Mouse (Mus musculus): ENCODE data around the gene Add3. TPM values are rescaled to one million over a fixed set of nuclear protein-coding genes. Genes with fewer than 3 reads are reported as not detected.

Add3 gene
- polyA plus RNA-seq, 1 experiment, result 19.4 TPM

DNA sequence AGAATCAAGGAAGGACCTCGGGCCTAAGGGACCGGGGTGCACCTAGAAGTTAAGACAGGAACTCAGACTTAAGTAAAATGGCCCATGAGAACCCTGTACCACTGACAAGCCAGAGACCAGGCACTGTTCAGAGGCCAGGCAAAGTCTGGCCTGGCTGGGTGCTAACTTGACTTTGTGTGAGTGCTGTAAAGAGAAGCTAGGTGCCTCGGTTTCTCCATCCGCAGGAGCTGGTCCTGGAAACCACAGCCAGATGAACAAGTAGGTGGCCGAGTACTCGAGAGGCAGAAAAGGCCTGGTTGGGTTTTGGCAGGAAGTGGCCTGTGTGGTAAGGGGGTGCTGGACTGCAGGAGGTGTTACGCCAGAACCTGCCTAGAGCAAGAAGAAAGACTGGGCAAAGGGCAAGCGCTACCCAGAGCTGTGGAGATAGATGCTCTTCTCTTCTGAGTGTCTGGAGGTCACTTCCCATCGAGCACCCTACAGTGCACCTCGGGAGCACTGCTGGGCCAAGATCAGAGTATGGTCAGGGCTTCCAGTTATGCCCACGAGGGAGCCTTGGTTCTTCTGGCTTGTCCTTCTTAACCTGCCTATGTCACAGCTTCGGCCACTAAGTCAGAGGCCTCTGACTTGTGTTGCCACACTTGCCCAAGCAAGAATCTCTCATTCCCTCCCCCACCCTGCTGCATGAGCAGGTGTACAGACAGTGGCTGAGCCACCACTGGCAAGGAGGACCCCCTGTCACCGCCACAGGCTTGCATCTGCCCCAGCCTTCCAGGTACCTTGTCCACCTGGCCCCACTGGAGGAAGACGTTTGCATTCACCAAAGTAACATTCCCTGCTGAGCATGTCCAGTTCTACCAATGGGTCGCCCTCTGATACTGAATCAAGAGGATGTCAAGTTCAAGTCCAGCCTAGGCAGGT lies 112.1 kb downstream of the Add3 start:
- Histone ChIP-seq H3K4me1 (ENCODE audit: control insufficient read depth, insufficient read depth, low read length) (no peaks in the 10 kb centered on the region), H3K27ac (ENCODE audit: insufficient read depth, low read length) (no peak overlapping the region), H3K4me3 (ENCODE audit: insufficient read depth, low read length) (no peak overlapping the region)
- TF ChIP-seq CTCF (IDR thresholded peaks at IDR 0.05; ENCODE audit: borderline replicate concordance, insufficient read depth, low read length), result no peak

DNA sequence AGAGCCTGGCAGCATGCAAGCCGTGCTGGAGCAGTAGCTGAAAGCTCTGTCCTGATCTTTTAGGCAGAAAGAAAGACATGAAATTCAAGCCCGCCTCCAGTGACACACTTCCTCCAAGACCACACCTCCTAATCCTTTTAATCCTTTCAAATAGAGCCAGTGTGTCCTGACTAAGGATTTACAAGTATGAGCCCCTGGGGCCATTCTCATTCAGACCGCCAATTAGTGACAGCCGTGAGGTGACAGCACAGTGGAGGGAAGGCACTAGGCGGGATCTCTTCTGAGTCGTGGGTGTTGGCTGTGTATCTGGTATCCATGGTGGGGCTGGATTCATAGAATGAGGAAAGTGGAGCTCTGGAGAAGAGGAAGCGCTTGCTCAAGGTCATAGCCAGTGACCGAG lies 116.1 kb downstream of the Add3 start:
- no peaks in the 10 kb centered on the region for H3K4me1 ChIP-seq (ENCODE audit: control insufficient read depth, insufficient read depth, low read length)
- TF ChIP-seq CTCF (IDR thresholded peaks at IDR 0.05; ENCODE audit: borderline replicate concordance, insufficient read depth, low read length), result no peak
- no peak for TF ChIP-seq POLR2A (IDR thresholded peaks at IDR 0.05; ENCODE audit: low read depth, low read length)
- no peak overlapping the region for H3K4me3 ChIP-seq (ENCODE audit: insufficient read depth, low read length)
- H3K27ac ChIP-seq (ENCODE audit: insufficient read depth, low read length), result no peak overlapping the region

DNA sequence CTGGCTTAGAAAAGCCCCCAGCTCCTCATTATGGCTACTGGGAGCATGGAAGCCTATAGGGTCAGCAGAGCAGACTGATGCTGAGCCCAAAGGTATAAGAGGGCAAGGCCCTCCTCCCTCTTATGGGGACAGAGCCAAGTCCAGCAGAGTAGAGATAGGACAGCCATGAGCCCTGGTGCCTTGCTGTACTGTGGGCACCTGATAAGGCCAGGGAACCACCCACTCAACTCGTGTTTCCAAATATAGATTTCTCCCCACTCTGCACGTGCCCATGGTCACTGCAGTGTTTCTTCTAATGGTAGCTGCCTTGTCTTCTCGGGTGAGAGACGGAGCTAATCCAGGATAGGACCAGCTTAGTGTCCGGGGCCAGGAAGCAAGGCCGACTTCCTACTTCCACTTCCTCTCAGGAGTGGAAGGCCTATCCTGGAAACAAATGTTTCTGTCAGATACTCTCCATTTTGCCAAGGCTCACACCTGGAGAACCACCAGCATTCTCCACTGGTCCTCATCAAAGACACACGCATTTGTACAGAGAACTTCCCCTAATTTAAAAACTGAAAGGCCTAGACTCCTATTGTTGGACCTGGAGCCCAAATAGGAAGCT lies 116.8 kb downstream of the Add3 start:
- Histone ChIP-seq H3K27ac (ENCODE audit: insufficient read depth, low read length) (no peak overlapping the region), H3K4me1 (ENCODE audit: control insufficient read depth, insufficient read depth, low read length) (no peaks in the 10 kb centered on the region), H3K4me3 (ENCODE audit: insufficient read depth, low read length) (no peak overlapping the region)
- TF ChIP-seq CTCF (IDR thresholded peaks at IDR 0.05; ENCODE audit: borderline replicate concordance, insufficient read depth, low read length) (no peak), POLR2A (IDR thresholded peaks at IDR 0.05; ENCODE audit: low read depth, low read length) (no peak)

DNA sequence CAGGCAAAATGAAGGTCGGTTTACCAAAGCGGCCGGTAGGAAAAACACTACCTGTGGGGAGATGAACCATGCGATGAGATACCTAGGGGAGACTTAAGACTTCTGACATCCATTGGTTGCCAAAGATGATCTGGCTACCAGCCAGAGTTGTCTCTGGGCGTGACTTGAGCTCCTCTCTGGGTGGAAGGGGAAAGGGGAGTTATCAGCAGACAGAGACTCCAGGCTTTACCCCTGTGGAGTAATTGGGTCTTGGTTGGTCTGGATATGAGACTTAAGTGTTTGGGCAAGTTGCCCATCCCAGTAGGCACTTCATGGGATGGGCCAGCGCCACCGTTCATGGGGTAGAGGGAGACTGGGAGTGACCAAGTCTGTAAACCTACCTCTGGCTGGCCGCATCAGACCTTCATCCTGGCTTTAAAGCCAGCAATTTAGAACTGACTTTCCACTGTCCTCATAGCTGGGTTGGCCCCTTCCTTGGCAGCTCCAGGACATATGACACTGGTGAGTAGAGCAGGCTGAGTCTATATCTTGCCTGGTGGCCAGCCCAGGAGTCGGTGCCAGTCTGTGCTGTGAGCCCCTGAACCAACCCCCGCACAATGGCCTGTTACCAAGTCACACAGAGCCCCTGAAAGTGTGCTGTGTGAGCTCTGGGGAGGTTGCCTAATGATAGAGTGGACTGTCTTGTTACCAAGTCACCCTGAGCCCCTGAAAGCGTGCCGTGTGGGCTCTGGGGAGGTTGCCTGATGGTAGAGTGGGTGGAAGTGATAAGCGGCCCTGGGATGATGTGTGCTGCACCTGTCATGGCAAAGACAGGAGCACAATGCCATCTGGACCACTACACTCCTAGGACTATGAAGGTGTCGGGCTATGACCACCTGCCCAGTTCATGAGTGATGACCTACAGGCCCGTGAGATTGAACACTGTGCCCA lies 117.7 kb downstream of the Add3 start:
- TF ChIP-seq CTCF (IDR thresholded peaks at IDR 0.05; ENCODE audit: borderline replicate concordance, insufficient read depth, low read length), result no peak
- no peak for TF ChIP-seq POLR2A (IDR thresholded peaks at IDR 0.05; ENCODE audit: low read depth, low read length)

DNA sequence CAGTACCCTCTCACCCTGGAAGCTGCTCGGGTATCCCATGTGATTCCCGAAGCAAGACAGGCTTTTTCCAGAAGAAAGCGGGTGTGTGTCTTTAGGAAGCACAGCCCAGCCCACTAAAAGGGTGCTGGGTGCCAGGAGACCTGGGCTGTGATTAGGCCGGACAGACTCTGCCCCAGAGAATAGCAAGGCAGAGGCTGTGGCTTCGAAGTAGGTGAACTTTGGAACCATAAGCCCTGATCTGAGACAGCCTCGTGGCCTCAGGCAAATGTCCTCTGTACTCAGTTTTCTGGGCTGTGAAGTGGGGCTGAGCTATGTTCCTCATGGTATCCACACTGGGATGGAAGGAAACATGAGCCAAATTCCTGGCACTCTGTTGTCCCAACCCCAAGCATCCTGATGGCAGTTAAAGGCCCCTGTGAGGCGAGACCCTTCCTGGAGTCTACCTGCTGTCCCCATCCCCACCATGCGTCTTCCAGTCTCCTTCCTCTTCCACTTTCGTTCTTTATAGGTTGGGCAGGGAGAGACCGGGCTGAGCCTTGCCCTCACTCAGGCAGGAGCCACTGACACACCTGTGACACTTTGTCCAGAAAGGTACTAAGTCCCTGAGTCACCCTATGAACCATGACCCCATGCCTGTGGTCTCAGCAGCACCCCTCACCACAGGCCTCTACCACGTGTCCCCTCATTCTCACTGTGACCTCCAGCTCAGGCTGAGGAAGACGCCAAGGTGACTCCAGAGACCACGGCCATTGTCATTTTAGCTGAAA lies 118.7 kb downstream of the Add3 start:
- H3K4me3 ChIP-seq (ENCODE audit: insufficient read depth, low read length), result no peak overlapping the region
- TF ChIP-seq POLR2A (IDR thresholded peaks at IDR 0.05; ENCODE audit: low read depth, low read length) (no peak), CTCF (IDR thresholded peaks at IDR 0.05; ENCODE audit: borderline replicate concordance, insufficient read depth, low read length) (no peak)
- H3K27ac ChIP-seq (ENCODE audit: insufficient read depth, low read length), result no peak overlapping the region
- H3K4me1 ChIP-seq (ENCODE audit: control insufficient read depth, insufficient read depth, low read length), result no peaks in the 10 kb centered on the region

More for the DNA sequence above, 117.7 kb downstream of the Add3 start:
- Histone ChIP-seq H3K4me3 (ENCODE audit: insufficient read depth, low read length) (no peak overlapping the region), H3K4me1 (ENCODE audit: control insufficient read depth, insufficient read depth, low read length) (no peaks in the 10 kb centered on the region), H3K27ac (ENCODE audit: insufficient read depth, low read length) (no peak overlapping the region)

DNA sequence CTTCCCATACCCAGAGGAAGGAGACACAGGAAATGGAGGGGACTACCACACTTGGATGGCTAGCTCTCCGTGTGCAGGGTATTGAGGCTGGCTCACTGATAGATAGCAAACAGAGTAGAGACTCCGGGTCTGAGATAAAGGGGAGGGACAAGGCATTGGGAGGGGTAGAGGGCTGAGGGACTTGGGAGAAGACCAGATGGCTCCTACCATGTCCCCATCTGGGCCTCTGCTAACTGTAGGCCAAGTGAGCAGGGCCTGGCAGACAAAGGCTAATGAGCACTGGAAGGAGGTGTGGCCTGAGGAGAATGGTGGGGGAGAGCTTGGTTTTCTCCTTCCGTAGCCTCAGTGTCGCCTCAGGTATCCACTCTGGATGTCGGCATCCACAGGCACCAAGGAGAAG lies 119.3 kb downstream of the Add3 start:
- TF ChIP-seq POLR2A (IDR thresholded peaks at IDR 0.05; ENCODE audit: low read depth, low read length), result no peak
- TF ChIP-seq CTCF (IDR thresholded peaks at IDR 0.05; ENCODE audit: borderline replicate concordance, insufficient read depth, low read length), result no peak
- Histone ChIP-seq H3K4me3 (ENCODE audit: insufficient read depth, low read length) (no peak overlapping the region), H3K27ac (ENCODE audit: insufficient read depth, low read length) (no peak overlapping the region), H3K4me1 (ENCODE audit: control insufficient read depth, insufficient read depth, low read length) (no peaks in the 10 kb centered on the region)

DNA sequence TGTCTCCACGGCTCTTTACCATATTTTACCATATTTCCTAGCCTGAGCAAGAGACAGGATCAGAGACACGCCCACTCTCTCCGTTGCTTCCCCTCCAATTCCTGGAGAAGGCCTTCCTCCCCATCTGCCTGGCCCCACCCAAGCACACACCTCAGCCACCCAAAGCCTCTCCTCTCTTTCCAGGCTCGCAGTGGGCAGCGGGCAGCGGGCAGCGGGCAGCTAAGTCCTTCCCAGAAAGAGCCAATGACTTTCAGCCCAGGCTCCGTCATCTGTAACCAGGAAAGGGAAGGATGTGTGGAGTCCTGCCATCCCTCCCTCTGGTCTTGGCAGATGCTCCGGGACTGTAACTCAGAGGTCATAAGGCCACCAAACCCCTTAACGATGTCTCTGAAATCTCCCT lies 120.0 kb downstream of the Add3 start:
- Histone ChIP-seq H3K4me3 (ENCODE audit: insufficient read depth, low read length) (no peak overlapping the region), H3K27ac (ENCODE audit: insufficient read depth, low read length) (no peak overlapping the region), H3K4me1 (ENCODE audit: control insufficient read depth, insufficient read depth, low read length) (no peaks in the 10 kb centered on the region)
- TF ChIP-seq CTCF (IDR thresholded peaks at IDR 0.05; ENCODE audit: borderline replicate concordance, insufficient read depth, low read length), result no peak
- TF ChIP-seq POLR2A (IDR thresholded peaks at IDR 0.05; ENCODE audit: low read depth, low read length), result no peak

DNA sequence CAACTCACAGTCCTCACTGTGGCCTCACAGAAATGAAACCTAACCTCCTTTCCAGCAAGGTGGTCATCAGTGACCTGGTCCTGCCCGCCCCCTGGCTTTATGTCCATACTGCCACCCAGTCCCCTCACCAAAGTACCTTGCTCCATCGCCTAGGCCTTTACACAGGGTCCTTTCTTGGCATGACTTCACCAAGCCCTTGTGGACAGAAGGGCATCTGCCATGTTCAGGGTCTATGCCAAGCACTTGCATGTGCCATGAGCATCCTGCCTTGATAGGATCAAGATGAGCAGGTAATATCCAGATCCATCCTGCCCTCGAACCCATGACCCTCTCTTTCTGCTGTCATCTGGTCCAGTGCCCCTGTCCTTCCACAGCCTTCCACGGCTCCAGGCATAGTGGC lies 120.6 kb downstream of the Add3 start:
- TF ChIP-seq POLR2A (IDR thresholded peaks at IDR 0.05; ENCODE audit: low read depth, low read length), result no peak
- TF ChIP-seq CTCF (IDR thresholded peaks at IDR 0.05; ENCODE audit: borderline replicate concordance, insufficient read depth, low read length), result no peak
- Histone ChIP-seq H3K4me1 (ENCODE audit: control insufficient read depth, insufficient read depth, low read length) (no peaks in the 10 kb centered on the region), H3K27ac (ENCODE audit: insufficient read depth, low read length) (no peak overlapping the region), H3K4me3 (ENCODE audit: insufficient read depth, low read length) (no peak overlapping the region)

DNA sequence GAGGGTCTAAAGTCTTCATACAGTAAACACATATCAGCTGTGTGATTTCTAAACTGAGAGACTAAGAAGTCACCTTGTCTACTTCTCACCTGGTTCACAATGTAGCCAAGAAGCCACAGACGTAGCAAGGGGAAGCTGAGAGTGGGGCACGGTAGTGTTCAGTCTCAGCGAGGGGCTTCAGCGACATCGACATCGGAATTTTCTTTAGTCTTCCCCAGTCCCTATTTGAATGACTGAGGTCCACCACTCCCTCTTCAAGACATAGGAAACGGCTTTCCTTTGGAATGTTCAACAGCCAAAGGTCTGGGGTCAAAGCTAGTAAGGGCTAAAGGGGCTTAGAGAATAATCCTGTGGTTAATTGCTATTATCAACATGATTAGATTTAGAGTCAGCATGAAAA lies 121.8 kb downstream of the Add3 start:
- Histone ChIP-seq H3K4me3 (ENCODE audit: insufficient read depth, low read length) (no peak overlapping the region), H3K4me1 (ENCODE audit: control insufficient read depth, insufficient read depth, low read length) (no peaks in the 10 kb centered on the region), H3K27ac (ENCODE audit: insufficient read depth, low read length) (no peak overlapping the region)
- TF ChIP-seq POLR2A (IDR thresholded peaks at IDR 0.05; ENCODE audit: low read depth, low read length) (no peak), CTCF (IDR thresholded peaks at IDR 0.05; ENCODE audit: borderline replicate concordance, insufficient read depth, low read length) (no peak)

Measured in embryonic fibroblast, embryonic 13.5 days (primary cell).